In the genomic region with DNA sequence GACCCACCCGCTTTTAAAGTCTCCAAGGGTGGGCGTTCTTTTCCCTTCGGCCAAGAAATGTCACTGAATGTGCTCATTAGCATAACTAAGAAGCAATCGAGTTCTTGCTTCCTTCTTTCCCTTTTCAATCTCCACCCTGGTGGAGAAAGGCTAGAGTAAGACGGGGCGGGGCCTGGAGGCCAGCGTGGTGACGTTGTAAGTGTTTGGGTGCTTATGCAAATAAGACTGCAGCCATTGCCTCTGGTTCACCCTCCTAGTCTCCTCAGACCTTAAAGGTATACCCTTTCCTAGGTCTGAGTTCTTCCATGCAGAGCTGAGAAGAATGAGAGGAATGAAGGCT, we compare ENCODE assay signal across 8 mouse cellular contexts. TPM values are rescaled to one million over a fixed set of nuclear protein-coding genes. Genes with fewer than 3 reads are reported as not detected.
DNase-seq lines count a peak whose midpoint lies in the region; ATAC-seq and TF ChIP-seq lines count a peak whose summit lies in the region.

No protein-coding gene starts in this region.

- peak overlapping the region; percentile 96 for H3K4me2 ChIP-seq in kidney, embryonic 16.5 days (replicated peaks; ENCODE audit: low read depth, low read length)
- peak overlapping the region; percentile 79 for H3K4me2 ChIP-seq in midbrain, postnatal 0 days (ENCODE audit: low read depth, low read length, poor library complexity, severe bottlenecking)

- ATAC-seq in kidney, embryonic 16.5 days (ENCODE audit: low FRiP score, low TSS enrichment): peak; percentile 97
- ATAC-seq in midbrain, postnatal 0 days (ENCODE audit: low FRiP score): peak; percentile 86

- peak overlapping the region; percentile 52 for H3K4me3 ChIP-seq in kidney, embryonic 16.5 days (ENCODE audit: low read length)
- no peak overlapping the region for H3K4me3 ChIP-seq in liver, adult 2 months (ENCODE audit: insufficient read depth, low read depth, low read length)
- H3K4me3 ChIP-seq in midbrain, postnatal 0 days (ENCODE audit: low read depth, low read length): peak overlapping the region; percentile 66

- WGBS in kidney, embryonic 16.5 days: 0% methylated on average over 8 of the region's 8 CpGs
- 2% methylated on average over 8 of the region's 8 CpGs for WGBS in liver, adult 2 months
- 0% methylated on average over 8 of the region's 8 CpGs for WGBS in midbrain, postnatal 0 days

- H3K36me3 ChIP-seq in kidney, embryonic 16.5 days (ENCODE audit: insufficient read depth, low read length): no peaks in the 10 kb centered on the region
- no peaks in the 10 kb centered on the region for H3K36me3 ChIP-seq in liver, adult 2 months (ENCODE audit: control insufficient read depth, insufficient read depth, low read length)
- no peaks in the 10 kb centered on the region for H3K36me3 ChIP-seq in midbrain, postnatal 0 days (ENCODE audit: insufficient read depth, low read length)

- H3K9ac ChIP-seq in kidney, embryonic 16.5 days (replicated peaks; ENCODE audit: low read length): peak overlapping the region; percentile 61
- H3K9ac ChIP-seq in liver, adult 2 months (ENCODE audit: low read depth, low read length): no peak overlapping the region
- peak overlapping the region; percentile 65 for H3K9ac ChIP-seq in midbrain, postnatal 0 days (replicated peaks; ENCODE audit: low read length, poor library complexity, severe bottlenecking)

- H3K4me1 ChIP-seq in kidney, embryonic 16.5 days (ENCODE audit: insufficient read depth, low read length): peaks cover 10% of the 10 kb centered on the region; the same call in 1 of the 2 replicates
- H3K4me1 ChIP-seq in liver, adult 2 months (ENCODE audit: control insufficient read depth, insufficient read depth, low read length): peaks cover 4% of the 10 kb centered on the region
- no peaks in the 10 kb centered on the region for H3K4me1 ChIP-seq in midbrain, postnatal 0 days (ENCODE audit: insufficient read depth, low read length)

- H3K79me2 ChIP-seq in liver, adult 2 months (ENCODE audit: control insufficient read depth, insufficient read depth, low read length): no peaks in the 10 kb centered on the region

- DNase-seq in gastrocnemius, postnatal 10 days: peak; percentile 15
- DNase-seq in gastrocnemius, adult 8-10 months (ENCODE audit: low spot score in 2 of 2): no peak
- DNase-seq in cerebellum, adult 9-11 months: peak; percentile 84
- DNase-seq in frontal cortex, postnatal 14 days (ENCODE audit: low spot score in 2 of 2): peak; percentile 41 to 50
- DNase-seq in liver, adult 2 months (ENCODE audit: extremely low read depth, low read depth, low spot score): peak; percentile 19
- peak; percentile 90 for DNase-seq in midbrain, postnatal 0 days (ENCODE audit: low spot score)
- DNase-seq in testis, postnatal 10 days (ENCODE audit: low spot score): peak; percentile 61

- H3K27ac ChIP-seq in kidney, embryonic 16.5 days (ENCODE audit: low read length): peak overlapping the region; percentile 21; the same call in 1 of the 2 replicates
- no peak overlapping the region for H3K27ac ChIP-seq in liver, adult 2 months (replicated peaks; ENCODE audit: insufficient read depth, low read depth, low read length)
- peak overlapping the region; percentile 62; the same call in 1 of the 2 replicates for H3K27ac ChIP-seq in midbrain, postnatal 0 days (ENCODE audit: low read depth, low read length)

- no peaks in the 10 kb centered on the region for H3K9me3 ChIP-seq in kidney, embryonic 16.5 days (ENCODE audit: low read length)
- no peaks in the 10 kb centered on the region for H3K9me3 ChIP-seq in midbrain, postnatal 0 days (ENCODE audit: low read length)

- TF ChIP-seq CTCF in liver, adult 2 months (IDR thresholded peaks at IDR 0.05; ENCODE audit: low read depth, low read length): no peak
- TF ChIP-seq CTCF in midbrain, postnatal 0 days (IDR thresholded peaks at IDR 0.05): peak; percentile 52

- H3K27me3 ChIP-seq in kidney, embryonic 16.5 days (ENCODE audit: insufficient read depth, low read length): 0 out of 2 replicates have a peak, but pooled peaks cover 3% of the 10 kb centered on the region
- peaks cover 8% of the 10 kb centered on the region; the same call in 1 of the 2 replicates for H3K27me3 ChIP-seq in liver, adult 2 months (ENCODE audit: control insufficient read depth, insufficient read depth, low read length)
- H3K27me3 ChIP-seq in midbrain, postnatal 0 days (ENCODE audit: insufficient read depth, low read length): no peaks in the 10 kb centered on the region

- TF ChIP-seq POLR2A in liver, adult 2 months (IDR thresholded peaks at IDR 0.05; ENCODE audit: extremely low read depth, insufficient read depth, low read length): no peak

RNA-seq across cellular contexts. Expression of a gene that starts 1.5 kb away (rescaled TPM):
- under 1 TPM; 0.23 to 0.86 TPM for total RNA-seq in gastrocnemius, postnatal 10 days (2021)
- total RNA-seq in gastrocnemius, adult 8-10 months (2022): under 1 TPM; 0.15 to 0.35 (median 0.18) TPM
- polyA plus RNA-seq in kidney, embryonic 16.5 days (2015; fragmentation: Nextera tagmentation; extraction: Ambion mirVana): 8.9 and 9.5 TPM in 2 replicates
- under 0.01 and 0.07 TPM in 2 replicates for total RNA-seq in liver, adult 2 months (2014; rRNA removed)
- polyA plus RNA-seq in liver, adult 2 months (2012; rRNA removed): not detected in 2 replicates
- total RNA-seq in midbrain, postnatal 0 days (2014; rRNA removed): 59.5 and 65.6 TPM in 2 replicates
- 58.6 and 61.4 TPM in 2 replicates for polyA plus RNA-seq in midbrain, postnatal 0 days (2015; fragmentation: Nextera tagmentation; extraction: Ambion mirVana)

Comparison
In these comparisons a context has a peak if more than half of its experiments do, and no peak if none do; other contexts are left out.
1. DNase-seq: peak in gastrocnemius, postnatal 10 days (single experiment), cerebellum, adult 9-11 months (single experiment), frontal cortex, postnatal 14 days (2 of 2), liver, adult 2 months (single experiment), midbrain, postnatal 0 days (single experiment) and testis, postnatal 10 days (single experiment); none in gastrocnemius, adult 8-10 months (0 of 2).
2. RNA of a gene that starts 1.5 kb away (total RNA-seq): 59.5 to 65.6 TPM in midbrain, postnatal 0 days; 0.23 to 0.86 TPM in gastrocnemius, postnatal 10 days, 0.15 to 0.35 TPM in gastrocnemius, adult 8-10 months and under 0.01 to 0.07 TPM in liver, adult 2 months; every median in the first group is over 10 times any median in the second.